Comparison of ENCODE assay signal across 22 mouse cellular contexts in the genomic region with DNA sequence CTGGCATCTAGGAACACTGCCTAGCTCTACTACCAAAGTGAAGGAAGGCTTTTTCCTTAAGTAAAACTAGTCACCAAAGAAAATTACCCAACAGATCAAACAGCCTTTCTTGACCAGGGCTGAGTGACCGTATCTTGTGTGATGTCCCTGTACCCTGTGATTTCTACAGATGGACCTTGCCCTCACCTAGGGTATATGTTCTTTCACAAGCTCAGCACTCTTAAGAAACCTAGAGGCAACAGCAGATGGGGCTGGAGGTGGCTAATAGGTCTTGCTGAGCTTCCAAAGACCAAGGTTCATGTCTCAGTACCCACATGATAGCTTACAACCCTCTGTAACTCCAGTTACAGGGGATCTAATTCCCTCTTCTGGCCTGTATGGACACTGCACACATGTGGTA. TPM values are rescaled to one million over a fixed set of nuclear protein-coding genes. Genes with fewer than 3 reads are reported as not detected.
A peak's percentile ranks its signal among the peaks of the same experiment; 100 is the strongest.
DNase-seq lines count a peak whose midpoint lies in the region; ATAC-seq and TF ChIP-seq lines count a peak whose summit lies in the region.
"Had no signal": no experiment of that assay in that cellular context is flagged by ENCODE, and none has a peak within 500 bp of the region (broad histone marks: within the 10 kb centered on the region; RNA-seq: fewer than 3 reads in every experiment).

No protein-coding gene starts in this region.

- no peak overlapping the region for H3K4me3 ChIP-seq in intestine, embryonic 16.5 days (ENCODE audit: low read length)
- H3K4me3 ChIP-seq in intestine, embryonic 15.5 days (replicated peaks): no peak overlapping the region
- no peak overlapping the region for H3K4me3 ChIP-seq in intestine, postnatal 0 days (ENCODE audit: low read depth, low read length)
- no peak overlapping the region for H3K4me3 ChIP-seq in small intestine, adult 2 months (ENCODE audit: low read depth, low read length)
- no peak overlapping the region for H3K4me3 ChIP-seq in neural tube, embryonic 15.5 days (replicated peaks)

- no peak for TF ChIP-seq POLR2A in small intestine, adult 2 months (IDR thresholded peaks at IDR 0.05; ENCODE audit: low read depth, low read length)

- H3K9me3 ChIP-seq in intestine, embryonic 16.5 days (ENCODE audit: control insufficient read depth, low read length): no peaks in the 10 kb centered on the region
- no peaks in the 10 kb centered on the region for H3K9me3 ChIP-seq in intestine, embryonic 15.5 days
- H3K9me3 ChIP-seq in intestine, postnatal 0 days (ENCODE audit: control insufficient read depth): no peaks in the 10 kb centered on the region
- H3K9me3 ChIP-seq in neural tube, embryonic 15.5 days (replicated peaks): no peaks in the 10 kb centered on the region
- H3K9me3 ChIP-seq: G1E had no signal

- TF ChIP-seq CTCF in intestine, postnatal 0 days (IDR thresholded peaks at IDR 0.05; ENCODE audit: low read depth): peak; percentile 59
- no peak for TF ChIP-seq CTCF in small intestine, adult 2 months (IDR thresholded peaks at IDR 0.05; ENCODE audit: extremely low read depth, insufficient read length, insufficient replicate concordance, low read depth, low read length)

- no peak overlapping the region for H3K9ac ChIP-seq in intestine, embryonic 16.5 days (ENCODE audit: low read depth, low read length)
- H3K9ac ChIP-seq in intestine, embryonic 15.5 days: no peak overlapping the region
- H3K9ac ChIP-seq in intestine, postnatal 0 days (ENCODE audit: low read depth, low read length): no peak overlapping the region
- H3K9ac ChIP-seq in neural tube, embryonic 15.5 days (replicated peaks): no peak overlapping the region

- peak; percentile 78 for ATAC-seq in intestine, embryonic 16.5 days
- ATAC-seq in intestine, embryonic 15.5 days: no peak
- ATAC-seq in intestine, postnatal 0 days: peak; percentile 85
- no peak for ATAC-seq in neural tube, embryonic 15.5 days (ENCODE audit: low FRiP score)
- ATAC-seq: activated CD4-positive, CD25-positive, alpha-beta regulatory T cell, adult 4 months; CD4-positive, CD25-positive, alpha-beta regulatory T cell, adult 4 months; Patski had no signal

- WGBS in intestine, embryonic 16.5 days: 87% methylated on average over 1 of the region's 1 CpGs
- WGBS in intestine, embryonic 15.5 days: 85% methylated on average over 1 of the region's 1 CpGs
- 70% methylated on average over 1 of the region's 1 CpGs for WGBS in intestine, postnatal 0 days
- 61% methylated on average over 1 of the region's 1 CpGs for WGBS in small intestine, adult 2 months
- 97% methylated on average over 1 of the region's 1 CpGs for WGBS in neural tube, embryonic 15.5 days

- DNase-seq in yolk sac, embryonic 10.5 days (ENCODE audit: low spot score): peak; percentile 58
- no peak for DNase-seq in frontal cortex, adult 2 months (ENCODE audit: extremely low spot score in 1 of 2, low spot score in 1 of 2)
- no peak for DNase-seq in layer of hippocampus, postnatal 14 days (ENCODE audit: low spot score in 2 of 2)
- DNase-seq: adrenal gland, adult 2 months; adrenal gland, adult 8-10 months; adrenal gland, postnatal 10 days; adrenal gland, postnatal 14 days; adrenal gland, postnatal 25 days; adrenal gland, postnatal 36 days; B cell, adult 2 months; cerebellum, adult 11 months; cerebellum, adult 11-12 months had no signal

- peaks cover 5% of the 10 kb centered on the region for H3K36me3 ChIP-seq in intestine, embryonic 16.5 days (ENCODE audit: control insufficient read depth, insufficient read depth, low read length)
- peaks cover 17% of the 10 kb centered on the region for H3K36me3 ChIP-seq in intestine, embryonic 15.5 days
- H3K36me3 ChIP-seq in intestine, postnatal 0 days (ENCODE audit: control insufficient read depth, insufficient read depth): peaks cover 28% of the 10 kb centered on the region
- peaks cover 29% of the 10 kb centered on the region for H3K36me3 ChIP-seq in small intestine, adult 2 months (ENCODE audit: control insufficient read depth, insufficient read depth, low read length)
- H3K36me3 ChIP-seq in neural tube, embryonic 15.5 days: peaks cover 60% of the 10 kb centered on the region

- H3K27ac ChIP-seq in intestine, embryonic 16.5 days (ENCODE audit: low read length): 0 out of 2 replicates have a peak overlapping the region, but pooled peaks have one; percentile 15
- H3K27ac ChIP-seq in intestine, embryonic 15.5 days: no peak overlapping the region
- peak overlapping the region; percentile 65 for H3K27ac ChIP-seq in intestine, postnatal 0 days (ENCODE audit: low read depth, low read length)
- H3K27ac ChIP-seq in small intestine, adult 2 months (ENCODE audit: insufficient read depth, low read depth, low read length): 0 out of 2 replicates have a peak overlapping the region, but pooled peaks have one; percentile 9
- no peak overlapping the region for H3K27ac ChIP-seq in neural tube, embryonic 15.5 days (replicated peaks)

- H3K27me3 ChIP-seq in intestine, embryonic 16.5 days (replicated peaks; ENCODE audit: control insufficient read depth, insufficient read depth, low read length): no peaks in the 10 kb centered on the region
- H3K27me3 ChIP-seq in intestine, embryonic 15.5 days (replicated peaks): no peaks in the 10 kb centered on the region
- H3K27me3 ChIP-seq in intestine, postnatal 0 days (replicated peaks; ENCODE audit: control insufficient read depth, insufficient read depth, low read length): no peaks in the 10 kb centered on the region
- H3K27me3 ChIP-seq in small intestine, adult 2 months (ENCODE audit: control insufficient read depth, insufficient read depth, low read length): no peaks in the 10 kb centered on the region
- no peaks in the 10 kb centered on the region for H3K27me3 ChIP-seq in neural tube, embryonic 15.5 days (replicated peaks)
- H3K27me3 ChIP-seq: CH12.LX, Patski had no signal

- no peak overlapping the region for H3K4me2 ChIP-seq in intestine, embryonic 16.5 days (ENCODE audit: low read depth, low read length)
- H3K4me2 ChIP-seq in intestine, embryonic 15.5 days (replicated peaks): no peak overlapping the region
- H3K4me2 ChIP-seq in intestine, postnatal 0 days (replicated peaks; ENCODE audit: low read depth): no peak overlapping the region
- H3K4me2 ChIP-seq in neural tube, embryonic 15.5 days: no peak overlapping the region

- no peaks in the 10 kb centered on the region; the same call in 1 of the 2 replicates for H3K4me1 ChIP-seq in intestine, embryonic 16.5 days (ENCODE audit: control insufficient read depth, insufficient read depth, low read length)
- H3K4me1 ChIP-seq in intestine, embryonic 15.5 days (replicated peaks): no peaks in the 10 kb centered on the region
- H3K4me1 ChIP-seq in intestine, postnatal 0 days (replicated peaks; ENCODE audit: control insufficient read depth, insufficient read depth, low read length): no peaks in the 10 kb centered on the region
- no peaks in the 10 kb centered on the region; the same call in 1 of the 2 replicates for H3K4me1 ChIP-seq in small intestine, adult 2 months (ENCODE audit: control insufficient read depth, insufficient read depth, insufficient read length, low read length)
- H3K4me1 ChIP-seq in neural tube, embryonic 15.5 days: no peaks in the 10 kb centered on the region

RNA-seq across cellular contexts. Expression of a gene that starts 23.4 kb away (rescaled TPM):
- polyA plus RNA-seq in intestine, embryonic 16.5 days (2015; fragmentation: Nextera tagmentation; extraction: Ambion mirVana): 7.1 and 7.8 TPM in 2 replicates
- polyA plus RNA-seq in intestine, embryonic 15.5 days (2015; fragmentation: Nextera tagmentation; extraction: Ambion mirVana): 7.4 and 9.1 TPM in 2 replicates
- 1.3 and 2.4 TPM in 2 replicates for polyA plus RNA-seq in intestine, postnatal 0 days (2015; fragmentation: Nextera tagmentation; extraction: Ambion mirVana)
- 6.5 and 8.5 TPM in 2 replicates for polyA plus RNA-seq in small intestine, adult 2 months (2012; rRNA removed)
- polyA plus RNA-seq in neural tube, embryonic 15.5 days (2015; fragmentation: Nextera tagmentation; extraction: Ambion mirVana): 9.4 and 10.1 TPM in 2 replicates
- polyA plus RNA-seq in frontal cortex, adult 2 months (2012; rRNA removed): 15.1 and 19.1 TPM in 2 replicates
- 10 to 100 TPM; 19.9 to 25.0 TPM for total RNA-seq in layer of hippocampus, postnatal 14 days (2021)

Comparison
In these comparisons a context has a peak if more than half of its experiments do, and no peak if none do; other contexts are left out.
1. ATAC-seq: peak in intestine, embryonic 16.5 days (single experiment) and intestine, postnatal 0 days (single experiment); none in intestine, embryonic 15.5 days (single experiment) and neural tube, embryonic 15.5 days (single experiment).
2. H3K27ac ChIP-seq: peak in intestine, embryonic 16.5 days (single experiment), intestine, postnatal 0 days (single experiment) and small intestine, adult 2 months (single experiment); none in intestine, embryonic 15.5 days (single experiment) and neural tube, embryonic 15.5 days (single experiment).